Mouse (Mus musculus): Measurements from ENCODE around the gene Apoc3.

GRCm38 (mm10) chr9:46199609-46200008 lies 35.8 kb downstream of the Apoc3 start:
- TF ChIP-seq CTCF (IDR thresholded peaks at IDR 0.05): no peak
- no peak for TF ChIP-seq EP300 (IDR thresholded peaks at IDR 0.05; ENCODE audit: insufficient read depth, low read depth, low read length)
- no peak for TF ChIP-seq POLR2A (IDR thresholded peaks at IDR 0.05; ENCODE audit: insufficient read depth, low read depth, low read length)
